Mouse (Mus musculus) heart, postnatal 4 days (tissue): ENCODE data around the gene Dok1. TPM values are rescaled to one million over a fixed set of nuclear protein-coding genes. Genes with fewer than 3 reads are reported as not detected.
A peak's percentile ranks its signal among the peaks of the same experiment; 100 is the strongest.

Experiments
- DNase-seq: peaks from one replicate; pipeline ENCODE4 v3.0.0; 2021
- total RNA-seq, 2 experiments: library from RNA; stranded (reverse); gene quantifications; 2 replicates each; pipeline ENCODE4 v1.2.3; 2021

Dok1 gene
- 1 to 10 TPM; 5.3 to 6.1 TPM for total RNA-seq

- DNase-seq = peak; percentile 77
Measured at GRCm38 (mm10) chr6:83033249-83034185, at the start of gene Dok1, which contains the start of gene Loxl3. TSS of gene Dok1 (minus strand) at chr6:83033471. TSS of gene Loxl3 (plus strand) at chr6:83034173.

- DNase-seq = no peak
Measured at GRCm38 (mm10) chr6:83080210-83080609, 46.9 kb upstream of the Dok1 start.

GRCm38 (mm10) chr6:83078324-83078858 is 45.1 kb upstream of the Dok1 start:
- peak; percentile 100 for DNase-seq

GRCm38 (mm10) chr6:83077630-83078323 is 44.5 kb upstream of the Dok1 start, which contains the start of gene Pcgf1:
TSS of gene Pcgf1 (plus strand) at chr6:83077869.
- no peak for DNase-seq

GRCm38 (mm10) chr6:83074979-83075378 is 41.7 kb upstream of the Dok1 start:
- DNase-seq = no peak

- no peak for DNase-seq
Measured at GRCm38 (mm10) chr6:83071220-83071619, 37.9 kb upstream of the Dok1 start.

GRCm38 (mm10) chr6:83070311-83071219 is 37.3 kb upstream of the Dok1 start:
- DNase-seq = peak; percentile 26

GRCm38 (mm10) chr6:83070247-83070310 is 36.8 kb upstream of the Dok1 start, which contains the start of gene Tlx2:
TSS of gene Tlx2 (minus strand) at chr6:83070293.
- DNase-seq = no peak

- DNase-seq = no peak
Measured at GRCm38 (mm10) chr6:83069488-83070246, 36.4 kb upstream of the Dok1 start.

- no peak for DNase-seq
Measured at GRCm38 (mm10) chr6:83068706-83069487, 35.6 kb upstream of the Dok1 start.

- no peak for DNase-seq
Measured at GRCm38 (mm10) chr6:83068221-83068620, 35.0 kb upstream of the Dok1 start.

GRCm38 (mm10) chr6:83066441-83066840 is 33.2 kb upstream of the Dok1 start:
- DNase-seq = no peak

- no peak for DNase-seq
Measured at GRCm38 (mm10) chr6:83065995-83066394, 32.7 kb upstream of the Dok1 start.

- no peak for DNase-seq
Measured at GRCm38 (mm10) chr6:83058725-83059124, 25.5 kb upstream of the Dok1 start.

- no peak for DNase-seq
Measured at GRCm38 (mm10) chr6:83057790-83058189, 24.5 kb upstream of the Dok1 start, which contains the start of gene Dqx1. TSS of gene Dqx1 (plus strand) at chr6:83057844.

- peak; percentile 49 for DNase-seq
Measured at GRCm38 (mm10) chr6:83054871-83055431, 21.7 kb upstream of the Dok1 start, which contains the start of gene Htra2. TSS of gene Htra2 (minus strand) at chr6:83055273.

GRCm38 (mm10) chr6:83054074-83054851 is 21.0 kb upstream of the Dok1 start, which contains the start of gene Aup1:
TSS of gene Aup1 (plus strand) at chr6:83054521.
- peak; percentile 95 for DNase-seq

- DNase-seq = no peak
Measured at GRCm38 (mm10) chr6:83053136-83053960, 20.1 kb upstream of the Dok1 start.

- DNase-seq = no peak
Measured at GRCm38 (mm10) chr6:83049367-83049766, 16.1 kb upstream of the Dok1 start.
